In the genomic region with DNA sequence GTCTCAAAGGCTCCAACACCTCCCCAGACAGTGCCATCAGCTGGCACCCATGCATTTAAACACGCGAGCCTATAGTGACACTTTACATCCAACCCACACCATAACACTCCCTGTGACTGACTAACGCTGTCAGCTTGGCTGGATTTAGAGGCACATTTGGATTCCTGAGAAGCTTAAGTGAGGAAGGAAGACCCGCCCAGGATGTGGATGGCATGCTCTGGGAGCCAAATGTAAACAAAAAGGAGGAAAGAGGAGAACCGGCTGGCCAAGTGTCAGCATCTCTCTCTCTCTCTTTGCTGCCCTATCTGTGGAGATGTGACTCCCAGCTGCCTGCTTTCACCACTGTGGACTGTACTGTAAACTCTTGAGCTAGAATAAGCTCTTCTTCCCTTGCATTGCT, we compare ENCODE assay signal across 17 mouse cellular contexts. TPM values are rescaled to one million over a fixed set of nuclear protein-coding genes. Genes with fewer than 3 reads are reported as not detected.
DNase-seq lines count a peak whose midpoint lies in the region; ATAC-seq and TF ChIP-seq lines count a peak whose summit lies in the region.
"Had no signal": no experiment of that assay in that cellular context is flagged by ENCODE, and none has a peak within 500 bp of the region (broad histone marks: within the 10 kb centered on the region; RNA-seq: fewer than 3 reads in every experiment).

No protein-coding gene starts in this region.

- H3K4me3 ChIP-seq in lung, postnatal 0 days (ENCODE audit: low read depth, low read length), result no peak overlapping the region
- no peak overlapping the region for H3K4me3 ChIP-seq in stomach, postnatal 0 days (ENCODE audit: low read depth, low read length)
- H3K4me3 ChIP-seq in limb, embryonic 10.5 days, result no peak overlapping the region
- H3K4me3 ChIP-seq: embryonic facial prominence, embryonic 13.5 days; megakaryocyte, embryonic 14.5 days had no signal

- H3K9ac ChIP-seq in lung, postnatal 0 days (replicated peaks; ENCODE audit: low read depth), result no peak overlapping the region
- no peak overlapping the region for H3K9ac ChIP-seq in stomach, postnatal 0 days (ENCODE audit: low read length)
- H3K9ac ChIP-seq: embryonic facial prominence, embryonic 13.5 days had no signal

- TF ChIP-seq CTCF in lung, postnatal 0 days (IDR thresholded peaks at IDR 0.05), result no peak
- 0 out of 2 replicates have a peak, but pooled peaks have one; percentile 2 for TF ChIP-seq CTCF in stomach, postnatal 0 days (IDR thresholded peaks at IDR 0.05; ENCODE audit: low read depth)

- H3K9me3 ChIP-seq in lung, postnatal 0 days (ENCODE audit: low read length), result no peaks in the 10 kb centered on the region
- H3K9me3 ChIP-seq in stomach, postnatal 0 days (ENCODE audit: control insufficient read depth, low read length), result no peaks in the 10 kb centered on the region
- no peaks in the 10 kb centered on the region for H3K9me3 ChIP-seq in limb, embryonic 10.5 days (replicated peaks)

- no peaks in the 10 kb centered on the region for H3K4me1 ChIP-seq in lung, postnatal 0 days (ENCODE audit: insufficient read depth, low read depth, low read length)
- H3K4me1 ChIP-seq in stomach, postnatal 0 days (replicated peaks; ENCODE audit: control insufficient read depth, insufficient read depth), result no peaks in the 10 kb centered on the region
- no peaks in the 10 kb centered on the region for H3K4me1 ChIP-seq in limb, embryonic 10.5 days

- TF ChIP-seq EP300 in lung, postnatal 0 days (IDR thresholded peaks at IDR 0.05), result peak; percentile 92
- no peak for TF ChIP-seq EP300 in stomach, postnatal 0 days (optimal IDR thresholded peaks at IDR 0.05)

- ATAC-seq in frontal cortex, adult (ENCODE audit: low TSS enrichment), result peak; percentile 62; the same call in 1 of the 2 replicates
- peak; percentile 90 for ATAC-seq in lung, postnatal 0 days
- ATAC-seq in stomach, postnatal 0 days (ENCODE audit: low FRiP score, low TSS enrichment), result peak; percentile 45; the same call in 1 of the 2 replicates
- ATAC-seq: forebrain, embryonic 14.5 days; hindbrain, postnatal 0 days had no signal

- 11% methylated on average over 5 of the region's 5 CpGs for WGBS in lung, postnatal 0 days
- 8% methylated on average over 5 of the region's 5 CpGs for WGBS in stomach, postnatal 0 days
- 14% methylated on average over 5 of the region's 5 CpGs for WGBS in limb, embryonic 10.5 days

- H3K36me3 ChIP-seq in lung, postnatal 0 days (ENCODE audit: insufficient read depth, low read length), result no peaks in the 10 kb centered on the region
- no peaks in the 10 kb centered on the region for H3K36me3 ChIP-seq in stomach, postnatal 0 days (ENCODE audit: control insufficient read depth, insufficient read depth, low read length)
- H3K36me3 ChIP-seq in limb, embryonic 10.5 days, result no peaks in the 10 kb centered on the region
- H3K36me3 ChIP-seq: embryonic facial prominence, embryonic 13.5 days had no signal

- DNase-seq in frontal cortex, postnatal 25 days (ENCODE audit: low spot score in 2 of 2), result no peak
- peak; percentile 6 to 8 for DNase-seq in right cerebral cortex, postnatal 36 days (ENCODE audit: low spot score in 2 of 2)
- DNase-seq in right cerebral cortex, postnatal 4 days, result no peak
- peak; percentile 82 for DNase-seq in lung, postnatal 0 days (ENCODE audit: low spot score)
- DNase-seq in stomach, postnatal 0 days (ENCODE audit: low spot score), result no peak
- no peak for DNase-seq in cerebellum, adult 11 months
- DNase-seq in limb, embryonic 10.5 days (ENCODE audit: low spot score), result no peak
- DNase-seq: cerebellum, adult 2 months; gastrocnemius, postnatal 36 days; thymus, adult 2 months had no signal

- no peak overlapping the region for H3K27ac ChIP-seq in lung, postnatal 0 days (ENCODE audit: low read length)
- 0 out of 2 replicates have a peak overlapping the region, but pooled peaks have one; percentile 35 for H3K27ac ChIP-seq in stomach, postnatal 0 days (replicated peaks)
- H3K27ac ChIP-seq in limb, embryonic 10.5 days, result no peak overlapping the region
- H3K27ac ChIP-seq: embryonic facial prominence, embryonic 13.5 days; hindbrain, postnatal 0 days had no signal

- H3K27me3 ChIP-seq in lung, postnatal 0 days (replicated peaks; ENCODE audit: insufficient read depth, low read length), result no peaks in the 10 kb centered on the region
- no peaks in the 10 kb centered on the region for H3K27me3 ChIP-seq in stomach, postnatal 0 days (ENCODE audit: control insufficient read depth, insufficient read depth, low read length)
- H3K27me3 ChIP-seq in limb, embryonic 10.5 days (ENCODE audit: low read depth, poor library complexity, severe bottlenecking), result no peaks in the 10 kb centered on the region
- H3K27me3 ChIP-seq: embryonic facial prominence, embryonic 13.5 days had no signal

- H3K4me2 ChIP-seq in lung, postnatal 0 days (replicated peaks; ENCODE audit: low read depth, low read length), result no peak overlapping the region
- H3K4me2 ChIP-seq in stomach, postnatal 0 days (replicated peaks; ENCODE audit: low read depth), result no peak overlapping the region
- H3K4me2 ChIP-seq: embryonic facial prominence, embryonic 13.5 days had no signal

RNA-seq across cellular contexts. Expression of a gene that starts 9.8 kb away (rescaled TPM):
- polyA plus RNA-seq in lung, postnatal 0 days (2015; fragmentation: Nextera tagmentation; extraction: Ambion mirVana), result 28.3 and 33.0 TPM in 2 replicates
- 23.0 and 23.7 TPM in 2 replicates for polyA plus RNA-seq in stomach, postnatal 0 days (2015; fragmentation: Nextera tagmentation; extraction: Ambion mirVana)
- polyA plus RNA-seq in limb, embryonic 10.5 days (2016; fragmentation: Nextera tagmentation; extraction: Ambion mirVana), result 15.0 and 20.3 TPM in 2 replicates

RNA-seq across cellular contexts. Expression of a gene that starts 41.2 kb away (rescaled TPM):
- polyA plus RNA-seq in lung, postnatal 0 days (2015; fragmentation: Nextera tagmentation; extraction: Ambion mirVana), result not detected in 2 replicates
- polyA plus RNA-seq in stomach, postnatal 0 days (2015; fragmentation: Nextera tagmentation; extraction: Ambion mirVana), result not detected in 2 replicates
- 0.31 TPM in 1 of 2 replicates, not detected in the other for polyA plus RNA-seq in limb, embryonic 10.5 days (2016; fragmentation: Nextera tagmentation; extraction: Ambion mirVana)
- polyA plus RNA-seq: cerebellum, adult 2 months; forebrain, embryonic 14.5 days; heart, embryonic 16.5 days; hindbrain, postnatal 0 days; liver, adult 2 months; thymus, adult 2 months had no signal

Comparison
In these comparisons a context has a peak if more than half of its experiments do, and no peak if none do; other contexts are left out.
1. DNase-seq: peak in right cerebral cortex, postnatal 36 days (2 of 2) and lung, postnatal 0 days (single experiment); none in frontal cortex, postnatal 25 days (0 of 2), right cerebral cortex, postnatal 4 days (single experiment), stomach, postnatal 0 days (single experiment), cerebellum, adult 11 months (single experiment) and limb, embryonic 10.5 days (single experiment).
2. Peak in every context shown above with its lines, with median percentiles within 50 percentile points of each other: ATAC-seq.